Mouse (Mus musculus): ENCODE results near the gene Rpl35. TPM values are rescaled to one million over a fixed set of nuclear protein-coding genes. Genes with fewer than 3 reads are reported as not detected.

The Rpl35 gene
- polyA plus RNA-seq, 1 experiment from 2014 or later, result 1,011 TPM

GRCm38 (mm10) chr2:38974171-38974570 lies 31.3 kb downstream of the Rpl35 start:
- H3K4me2 ChIP-seq (ENCODE audit: low read depth, low read length, severe bottlenecking), result no peak overlapping the region
- H3K27ac ChIP-seq (ENCODE audit: low read depth, low read length), result no peak overlapping the region
- no peaks in the 10 kb centered on the region for H3K9me3 ChIP-seq (ENCODE audit: control insufficient read depth, low read length)
- no peak overlapping the region for H3K9ac ChIP-seq (ENCODE audit: low read length)
- 60% methylated on average over 2 of the region's 2 CpGs for WGBS
- ATAC-seq (replicated peaks; ENCODE audit: low FRiP score) (no peak), DNase-seq (ENCODE audit: low spot score) (no peak)
- no peaks in the 10 kb centered on the region for H3K27me3 ChIP-seq (ENCODE audit: control insufficient read depth, insufficient read depth, low read length)
- H3K36me3 ChIP-seq (ENCODE audit: control insufficient read depth, insufficient read depth, low read length), result no peaks in the 10 kb centered on the region
- no peak overlapping the region for H3K4me3 ChIP-seq (ENCODE audit: low read depth, low read length)
- H3K4me1 ChIP-seq (replicated peaks; ENCODE audit: control insufficient read depth, insufficient read depth, low read length), result no peaks in the 10 kb centered on the region

GRCm38 (mm10) chr2:38973701-38974100 lies 31.7 kb downstream of the Rpl35 start:
- Histone ChIP-seq H3K9me3 (ENCODE audit: control insufficient read depth, low read length) (no peaks in the 10 kb centered on the region), H3K4me2 (ENCODE audit: low read depth, low read length, severe bottlenecking) (no peak overlapping the region), H3K9ac (ENCODE audit: low read length) (no peak overlapping the region), H3K36me3 (ENCODE audit: control insufficient read depth, insufficient read depth, low read length) (no peaks in the 10 kb centered on the region), H3K4me1 (replicated peaks; ENCODE audit: control insufficient read depth, insufficient read depth, low read length) (no peaks in the 10 kb centered on the region), H3K27me3 (ENCODE audit: control insufficient read depth, insufficient read depth, low read length) (no peaks in the 10 kb centered on the region), H3K4me3 (ENCODE audit: low read depth, low read length) (no peak overlapping the region), H3K27ac (ENCODE audit: low read depth, low read length) (no peak overlapping the region)
- ATAC-seq (replicated peaks; ENCODE audit: low FRiP score) (no peak), DNase-seq (ENCODE audit: low spot score) (no peak)
- WGBS, result 87% methylated on average over 7 of the region's 7 CpGs

DNA sequence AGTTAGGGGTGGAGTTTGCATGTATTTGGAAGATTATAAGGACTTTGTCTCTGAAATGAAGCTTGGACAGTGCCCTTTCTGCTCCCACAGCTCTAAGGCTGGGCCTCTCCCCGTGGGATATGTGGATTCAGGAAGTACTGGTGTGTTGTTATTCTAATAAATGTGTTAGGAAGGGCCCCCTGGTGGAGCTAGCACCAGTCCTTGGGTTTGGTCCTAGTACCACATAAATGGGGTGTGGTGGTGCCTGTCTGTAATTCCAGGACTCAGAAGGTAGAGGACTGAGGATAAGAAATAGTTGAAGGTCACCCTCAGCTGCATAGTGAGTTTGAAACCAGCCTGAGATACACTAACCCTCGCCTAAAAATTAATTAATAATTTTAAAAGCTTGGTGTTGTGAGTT lies 32.2 kb downstream of the Rpl35 start:
- 43% methylated on average over 2 of the region's 2 CpGs for WGBS
- ATAC-seq (replicated peaks; ENCODE audit: low FRiP score) (no peak), DNase-seq (ENCODE audit: low spot score) (no peak)
- no peak overlapping the region for H3K4me3 ChIP-seq (ENCODE audit: low read depth, low read length)
- no peaks in the 10 kb centered on the region for H3K27me3 ChIP-seq (ENCODE audit: control insufficient read depth, insufficient read depth, low read length)
- H3K9me3 ChIP-seq (ENCODE audit: control insufficient read depth, low read length), result no peaks in the 10 kb centered on the region
- no peak overlapping the region for H3K4me2 ChIP-seq (ENCODE audit: low read depth, low read length, severe bottlenecking)
- no peaks in the 10 kb centered on the region for H3K4me1 ChIP-seq (replicated peaks; ENCODE audit: control insufficient read depth, insufficient read depth, low read length)
- no peaks in the 10 kb centered on the region for H3K36me3 ChIP-seq (ENCODE audit: control insufficient read depth, insufficient read depth, low read length)
- no peak overlapping the region for H3K27ac ChIP-seq (ENCODE audit: low read depth, low read length)
- no peak overlapping the region for H3K9ac ChIP-seq (ENCODE audit: low read length)

DNA sequence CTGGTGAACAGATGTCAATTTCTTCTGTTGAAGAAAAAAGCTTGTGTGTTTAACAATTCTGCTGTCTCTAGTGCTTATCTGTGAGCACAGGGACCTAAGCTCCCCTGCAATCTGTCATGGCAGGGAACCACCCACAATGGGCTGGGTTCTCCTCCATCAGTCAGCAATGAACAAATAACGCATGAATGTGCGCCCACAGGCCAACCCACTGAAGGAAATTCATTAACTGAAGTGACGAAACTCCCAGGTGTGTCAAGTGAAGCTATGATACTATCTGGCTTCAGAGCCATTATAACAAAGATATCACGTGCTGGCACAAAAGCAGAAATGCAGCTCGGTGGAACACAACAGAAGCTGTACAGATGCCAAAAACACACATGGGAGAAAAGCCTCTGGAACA lies 35.4 kb downstream of the Rpl35 start:
- no peak for ATAC-seq (replicated peaks; ENCODE audit: low FRiP score)
- no peaks in the 10 kb centered on the region for H3K27me3 ChIP-seq (ENCODE audit: control insufficient read depth, insufficient read depth, low read length)
- WGBS, result 86% methylated on average over 5 of the region's 5 CpGs

DNA sequence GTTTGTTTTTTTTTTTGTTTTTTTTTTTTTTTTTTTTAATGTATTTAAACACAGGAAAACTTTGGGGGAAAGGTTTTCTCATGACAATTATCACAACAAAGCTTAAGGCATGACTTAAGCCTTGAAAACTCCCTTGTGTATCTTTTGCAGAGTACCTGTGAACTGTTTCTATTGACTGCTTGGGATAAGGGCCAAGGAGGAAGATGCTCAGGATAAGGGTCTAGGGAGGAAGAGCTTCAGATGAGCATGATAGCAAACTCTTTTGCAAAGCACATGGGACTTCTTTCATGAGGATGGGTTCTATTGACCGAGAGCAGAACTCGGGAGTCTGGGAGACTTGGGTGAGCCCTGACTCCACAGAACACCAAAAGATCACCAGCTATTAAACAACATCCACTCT lies 35.8 kb downstream of the Rpl35 start:
- DNase-seq (ENCODE audit: low spot score), result no peak
- Histone ChIP-seq H3K4me3 (ENCODE audit: low read depth, low read length) (no peak overlapping the region), H3K4me1 (replicated peaks; ENCODE audit: control insufficient read depth, insufficient read depth, low read length) (no peaks in the 10 kb centered on the region), H3K4me2 (ENCODE audit: low read depth, low read length, severe bottlenecking) (no peak overlapping the region), H3K27ac (ENCODE audit: low read depth, low read length) (no peak overlapping the region), H3K27me3 (ENCODE audit: control insufficient read depth, insufficient read depth, low read length) (no peaks in the 10 kb centered on the region), H3K36me3 (ENCODE audit: control insufficient read depth, insufficient read depth, low read length) (no peaks in the 10 kb centered on the region), H3K9ac (ENCODE audit: low read length) (no peak overlapping the region), H3K9me3 (ENCODE audit: control insufficient read depth, low read length) (no peaks in the 10 kb centered on the region)
- ATAC-seq (replicated peaks; ENCODE audit: low FRiP score), result no peak
- 94% methylated on average over 2 of the region's 2 CpGs for WGBS

More for the DNA sequence above, 35.4 kb downstream of the Rpl35 start:
- no peak for DNase-seq (ENCODE audit: low spot score)
- Histone ChIP-seq H3K36me3 (ENCODE audit: control insufficient read depth, insufficient read depth, low read length) (no peaks in the 10 kb centered on the region), H3K4me1 (replicated peaks; ENCODE audit: control insufficient read depth, insufficient read depth, low read length) (no peaks in the 10 kb centered on the region), H3K9me3 (ENCODE audit: control insufficient read depth, low read length) (no peaks in the 10 kb centered on the region), H3K9ac (ENCODE audit: low read length) (no peak overlapping the region), H3K27ac (ENCODE audit: low read depth, low read length) (no peak overlapping the region), H3K4me3 (ENCODE audit: low read depth, low read length) (no peak overlapping the region), H3K4me2 (ENCODE audit: low read depth, low read length, severe bottlenecking) (no peak overlapping the region)

- Histone ChIP-seq H3K9me3 (ENCODE audit: control insufficient read depth, low read length) (no peaks in the 10 kb centered on the region), H3K4me3 (ENCODE audit: low read depth, low read length) (no peak overlapping the region), H3K27ac (ENCODE audit: low read depth, low read length) (no peak overlapping the region), H3K4me1 (replicated peaks; ENCODE audit: control insufficient read depth, insufficient read depth, low read length) (no peaks in the 10 kb centered on the region), H3K27me3 (ENCODE audit: control insufficient read depth, insufficient read depth, low read length) (no peaks in the 10 kb centered on the region), H3K36me3 (ENCODE audit: control insufficient read depth, insufficient read depth, low read length) (no peaks in the 10 kb centered on the region), H3K4me2 (ENCODE audit: low read depth, low read length, severe bottlenecking) (no peak overlapping the region), H3K9ac (ENCODE audit: low read length) (no peak overlapping the region)
- 47% methylated on average over 4 of the region's 4 CpGs for WGBS
- DNase-seq (ENCODE audit: low spot score) (no peak), ATAC-seq (replicated peaks; ENCODE audit: low FRiP score) (no peak)
Observed at GRCm38 (mm10) chr2:38964198-38964597, 41.2 kb downstream of the Rpl35 start.

- no peaks in the 10 kb centered on the region for H3K36me3 ChIP-seq (ENCODE audit: control insufficient read depth, insufficient read depth, low read length)
- ATAC-seq (replicated peaks; ENCODE audit: low FRiP score) (no peak), DNase-seq (ENCODE audit: low spot score) (no peak)
- no peaks in the 10 kb centered on the region for H3K27me3 ChIP-seq (ENCODE audit: control insufficient read depth, insufficient read depth, low read length)
- H3K4me1 ChIP-seq (replicated peaks; ENCODE audit: control insufficient read depth, insufficient read depth, low read length), result no peaks in the 10 kb centered on the region
- no peak overlapping the region for H3K4me2 ChIP-seq (ENCODE audit: low read depth, low read length, severe bottlenecking)
- H3K9ac ChIP-seq (ENCODE audit: low read length), result no peak overlapping the region
- no peak overlapping the region for H3K4me3 ChIP-seq (ENCODE audit: low read depth, low read length)
- H3K27ac ChIP-seq (ENCODE audit: low read depth, low read length), result no peak overlapping the region
- no peaks in the 10 kb centered on the region for H3K9me3 ChIP-seq (ENCODE audit: control insufficient read depth, low read length)
- WGBS, result 83% methylated on average over 5 of the region's 5 CpGs
Observed at GRCm38 (mm10) chr2:38957671-38958223, 47.7 kb downstream of the Rpl35 start.

GRCm38 (mm10) chr2:38956062-38956461 lies 49.4 kb downstream of the Rpl35 start:
- no peak for ATAC-seq (replicated peaks; ENCODE audit: low FRiP score)
- DNase-seq (ENCODE audit: low spot score), result no peak
- Histone ChIP-seq H3K4me2 (ENCODE audit: low read depth, low read length, severe bottlenecking) (no peak overlapping the region), H3K27ac (ENCODE audit: low read depth, low read length) (no peak overlapping the region), H3K36me3 (ENCODE audit: control insufficient read depth, insufficient read depth, low read length) (no peaks in the 10 kb centered on the region), H3K4me1 (replicated peaks; ENCODE audit: control insufficient read depth, insufficient read depth, low read length) (no peaks in the 10 kb centered on the region), H3K9ac (ENCODE audit: low read length) (no peak overlapping the region), H3K9me3 (ENCODE audit: control insufficient read depth, low read length) (no peaks in the 10 kb centered on the region), H3K4me3 (ENCODE audit: low read depth, low read length) (no peak overlapping the region), H3K27me3 (ENCODE audit: control insufficient read depth, insufficient read depth, low read length) (no peaks in the 10 kb centered on the region)
- WGBS, result 96% methylated on average over 2 of the region's 2 CpGs

- Histone ChIP-seq H3K36me3 (ENCODE audit: control insufficient read depth, insufficient read depth, low read length) (no peaks in the 10 kb centered on the region), H3K27ac (ENCODE audit: low read depth, low read length) (no peak overlapping the region), H3K9ac (ENCODE audit: low read length) (no peak overlapping the region), H3K27me3 (ENCODE audit: control insufficient read depth, insufficient read depth, low read length) (no peaks in the 10 kb centered on the region), H3K9me3 (ENCODE audit: control insufficient read depth, low read length) (no peaks in the 10 kb centered on the region), H3K4me1 (replicated peaks; ENCODE audit: control insufficient read depth, insufficient read depth, low read length) (no peaks in the 10 kb centered on the region), H3K4me3 (ENCODE audit: low read depth, low read length) (no peak overlapping the region), H3K4me2 (ENCODE audit: low read depth, low read length, severe bottlenecking) (no peak overlapping the region)
- WGBS, result 78% methylated on average over 5 of the region's 5 CpGs
- ATAC-seq (replicated peaks; ENCODE audit: low FRiP score) (no peak), DNase-seq (ENCODE audit: low spot score) (no peak)
Observed at GRCm38 (mm10) chr2:38953152-38953883, 52.1 kb downstream of the Rpl35 start.

Measured in forebrain, embryonic 11.5 days (tissue).